Mouse (Mus musculus) gastrocnemius, postnatal 4 days (tissue): Measurements from ENCODE around the gene Ripor2. TPM values are rescaled to one million over a fixed set of nuclear protein-coding genes. Genes with fewer than 3 reads are reported as not detected.

ENCODE experiments used
- DNase-seq, 2 experiments: peaks; one replicate each; pipeline ENCODE4 v3.0.0; 2021 to 2022; ENCODE audit warnings: low spot score in 2 of 2, mixed read lengths in 2 of 2
- total RNA-seq, 2 experiments: library from RNA; stranded (reverse); gene quantifications; 2 replicates each; pipeline ENCODE4 v1.2.3; 2021

Ripor2 gene
- total RNA-seq, 2 experiments from 2014 or later: 14.7 to 17.8 TPM

- no peak for DNase-seq
Measured at GRCm38 (mm10) chr13:24709656-24710396, 127.8 kb downstream of the Ripor2 start.

GRCm38 (mm10) chr13:24710968-24711367 lies 129.0 kb downstream of the Ripor2 start:
- no peak for DNase-seq

GRCm38 (mm10) chr13:24712581-24713130 lies 130.7 kb downstream of the Ripor2 start:
- no peak for DNase-seq

- DNase-seq: peak; percentile 73 to 83
Measured at GRCm38 (mm10) chr13:24713434-24714000, 131.5 kb downstream of the Ripor2 start.

- no peak for DNase-seq
Measured at GRCm38 (mm10) chr13:24714360-24714885, 132.4 kb downstream of the Ripor2 start.

- DNase-seq: no peak
Measured at GRCm38 (mm10) chr13:24715601-24716000, 133.6 kb downstream of the Ripor2 start.

GRCm38 (mm10) chr13:24716441-24716840 lies 134.5 kb downstream of the Ripor2 start:
- DNase-seq: no peak

- no peak for DNase-seq
Measured at GRCm38 (mm10) chr13:24717677-24718076, 135.7 kb downstream of the Ripor2 start.

- DNase-seq: no peak
Measured at GRCm38 (mm10) chr13:24721502-24721901, 139.5 kb downstream of the Ripor2 start.

- no peak for DNase-seq
Measured at GRCm38 (mm10) chr13:24723699-24724394, 141.9 kb downstream of the Ripor2 start.

GRCm38 (mm10) chr13:24724395-24724759 lies 142.4 kb downstream of the Ripor2 start:
- no peak for DNase-seq

- no peak for DNase-seq
Measured at GRCm38 (mm10) chr13:24729128-24729527, 147.1 kb downstream of the Ripor2 start.

- no peak for DNase-seq
Measured at GRCm38 (mm10) chr13:24734502-24734901, 152.5 kb downstream of the Ripor2 start.

GRCm38 (mm10) chr13:24735608-24736131 lies 153.7 kb downstream of the Ripor2 start:
- no peak for DNase-seq

GRCm38 (mm10) chr13:24741028-24741427 lies 159.0 kb downstream of the Ripor2 start, which contains the start of gene Armh2:
TSS of gene Armh2 (plus strand) at chr13:24741232.
- no peak for DNase-seq

- DNase-seq: no peak
Measured at GRCm38 (mm10) chr13:24747823-24748222, 165.8 kb downstream of the Ripor2 start.

- DNase-seq: no peak
Measured at GRCm38 (mm10) chr13:24750807-24751206, 168.8 kb downstream of the Ripor2 start.

GRCm38 (mm10) chr13:24751396-24751795 lies 169.4 kb downstream of the Ripor2 start:
- DNase-seq: no peak

GRCm38 (mm10) chr13:24756756-24757155 lies 174.8 kb downstream of the Ripor2 start:
- no peak for DNase-seq

- no peak for DNase-seq
Measured at GRCm38 (mm10) chr13:24757820-24758564, 176.0 kb downstream of the Ripor2 start.

GRCm38 (mm10) chr13:24759451-24759850 lies 177.5 kb downstream of the Ripor2 start:
- no peak for DNase-seq
